Mouse (Mus musculus): ENCODE data around the gene Gps1. TPM values are rescaled to one million over a fixed set of nuclear protein-coding genes. Genes with fewer than 3 reads are reported as not detected.
A peak's percentile ranks its signal among the peaks of the same experiment; 100 is the strongest.
"Not testable (repeated sequence)": the region's sequence is repeated elsewhere in the genome, so short reads cannot be mapped to it uniquely, and the experiment has no call there.

The Gps1 gene
- total RNA-seq, 1 experiment from 2014 or later, result 66.0 TPM

DNA sequence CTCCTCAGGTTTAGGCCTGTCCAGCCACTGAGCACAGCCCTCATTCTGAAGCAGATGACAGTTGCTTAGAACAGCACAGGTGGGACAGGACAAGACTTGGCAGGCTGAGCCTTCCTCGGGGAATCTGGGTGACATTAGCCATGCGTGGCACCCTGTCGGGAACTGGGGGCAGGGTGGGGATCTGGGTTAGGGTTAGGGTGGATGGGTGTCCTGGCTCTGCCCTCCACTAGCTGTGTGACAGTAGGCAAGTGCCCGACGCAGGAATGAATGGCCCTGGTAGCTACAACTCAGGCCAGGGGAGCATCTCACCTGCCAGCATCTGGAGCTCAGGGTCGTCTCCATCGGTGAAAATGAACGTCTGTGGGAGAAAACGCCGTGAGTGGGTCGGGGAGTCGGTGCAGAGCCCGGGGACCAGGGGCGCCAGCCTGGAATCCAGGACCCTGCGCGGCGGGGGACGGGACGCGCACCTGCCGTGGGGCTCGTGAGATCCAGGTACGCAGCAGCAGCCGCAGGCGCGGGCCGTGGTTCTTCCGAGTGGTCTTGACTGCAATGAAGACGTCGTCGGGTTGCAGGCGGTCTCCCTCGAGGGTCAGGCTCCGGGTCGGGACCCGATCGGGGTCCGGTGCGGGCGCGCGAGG lies 527 bp upstream of the Gps1 start:
- no peak for ATAC-seq (replicated peaks; ENCODE audit: low read depth, poor library complexity, severe bottlenecking)

DNA sequence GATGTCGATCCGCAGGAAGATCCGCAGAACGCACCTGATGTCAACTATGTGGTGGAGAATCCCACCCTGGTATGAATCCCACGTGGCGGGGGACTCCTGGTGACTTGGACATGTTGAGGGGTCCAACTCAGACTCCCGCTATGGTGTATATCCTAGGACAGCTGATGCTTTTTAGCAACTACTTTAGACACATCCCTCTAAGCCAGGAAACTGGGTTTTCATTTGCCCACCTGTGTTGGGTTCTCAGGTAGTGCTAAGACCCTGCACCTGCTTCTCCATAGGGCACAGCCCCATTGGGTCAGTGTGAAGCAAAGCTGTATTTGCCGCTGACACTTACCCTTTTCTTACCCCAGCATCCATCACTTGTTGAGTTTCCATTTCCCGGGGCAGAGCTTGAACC lies 1.1 kb downstream of the Gps1 start:
- no peak for ATAC-seq (replicated peaks; ENCODE audit: low read depth, poor library complexity, severe bottlenecking)

- ATAC-seq (replicated peaks; ENCODE audit: low read depth, poor library complexity, severe bottlenecking), result not testable (repeated sequence)
These were observed 4.4 kb downstream of the Gps1 start for GRCm38 (mm10) chr11:120788460-120788859.

- no peak for ATAC-seq (replicated peaks; ENCODE audit: low read depth, poor library complexity, severe bottlenecking)
These were observed 5.3 kb downstream of the Gps1 start for GRCm38 (mm10) chr11:120789355-120789754.

- ATAC-seq (replicated peaks; ENCODE audit: low read depth, poor library complexity, severe bottlenecking), result no peak
These were observed 5.7 kb downstream of the Gps1 start for GRCm38 (mm10) chr11:120789810-120790209.

DNA sequence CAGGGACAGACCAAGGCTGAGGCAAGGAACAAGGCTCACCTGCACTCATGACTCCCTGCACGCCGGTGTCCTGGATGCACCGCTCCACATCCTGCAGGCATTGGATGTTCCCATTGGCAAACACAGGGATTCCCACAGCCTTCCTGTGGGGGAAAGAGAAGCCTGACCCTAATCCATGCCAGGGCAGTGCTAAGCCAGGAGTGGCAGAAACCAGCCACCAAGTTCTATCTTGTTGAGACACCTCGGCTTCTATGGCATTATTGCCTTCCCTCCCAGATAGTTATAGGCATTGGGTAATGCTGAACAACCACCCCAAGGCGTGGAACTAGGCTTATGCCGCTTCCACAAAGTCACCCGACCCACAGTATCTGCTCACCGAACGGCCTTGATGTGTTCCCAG lies 8.6 kb downstream of the Gps1 start:
- no peak for ATAC-seq (replicated peaks; ENCODE audit: low read depth, poor library complexity, severe bottlenecking)

GRCm38 (mm10) chr11:120795756-120796613 lies 11.9 kb downstream of the Gps1 start, which contains the start of gene Dus1l:
TSS of gene Dus1l (minus strand) at chr11:120796403.
- peak; percentile 91 for ATAC-seq (replicated peaks; ENCODE audit: low read depth, poor library complexity, severe bottlenecking)

DNA sequence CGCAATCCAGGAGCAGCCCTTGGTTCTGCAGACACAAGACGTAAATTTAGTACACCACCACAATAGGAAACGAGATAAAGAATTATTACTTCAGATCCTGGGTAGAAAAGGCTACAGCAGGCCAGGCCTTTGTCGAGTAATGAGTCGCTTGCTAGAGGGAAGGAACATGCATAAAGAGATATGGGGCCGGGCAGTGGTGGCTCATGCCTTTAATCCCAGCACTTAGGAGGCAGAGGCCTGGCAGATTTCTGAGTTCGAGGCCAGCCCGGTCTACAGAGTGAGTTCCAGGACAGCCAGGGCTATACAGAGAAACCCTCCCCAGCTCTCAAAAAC lies 12.5 kb downstream of the Gps1 start:
- peak; percentile 16; the same call in 1 of the 2 replicates for ATAC-seq (replicated peaks; ENCODE audit: low read depth, poor library complexity, severe bottlenecking)

DNA sequence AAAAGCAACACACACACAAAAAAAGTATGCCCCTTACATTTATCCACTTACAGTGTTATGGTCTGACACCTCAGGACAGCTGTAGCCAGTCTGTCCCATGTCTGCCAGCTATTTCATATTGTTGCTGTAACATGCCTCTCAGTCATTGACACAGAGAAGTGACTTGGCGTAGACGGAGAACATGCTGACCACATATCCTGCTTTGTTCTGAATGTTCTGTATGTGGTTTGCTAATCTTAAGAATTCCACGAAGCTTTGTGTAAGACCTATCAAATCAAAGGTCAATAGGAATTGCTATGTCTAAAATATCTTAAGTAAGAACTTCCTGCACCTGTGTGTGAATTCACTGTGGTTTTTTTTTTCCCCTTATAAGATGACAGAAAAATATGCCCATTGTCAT lies 14.2 kb downstream of the Gps1 start:
- no peak for ATAC-seq (replicated peaks; ENCODE audit: low read depth, poor library complexity, severe bottlenecking)

GRCm38 (mm10) chr11:120799316-120799890 lies 15.3 kb downstream of the Gps1 start:
- no peak for ATAC-seq (replicated peaks; ENCODE audit: low read depth, poor library complexity, severe bottlenecking)

GRCm38 (mm10) chr11:120800061-120800904 lies 16.2 kb downstream of the Gps1 start:
- ATAC-seq (replicated peaks; ENCODE audit: low read depth, poor library complexity, severe bottlenecking), result peak; percentile 75

DNA sequence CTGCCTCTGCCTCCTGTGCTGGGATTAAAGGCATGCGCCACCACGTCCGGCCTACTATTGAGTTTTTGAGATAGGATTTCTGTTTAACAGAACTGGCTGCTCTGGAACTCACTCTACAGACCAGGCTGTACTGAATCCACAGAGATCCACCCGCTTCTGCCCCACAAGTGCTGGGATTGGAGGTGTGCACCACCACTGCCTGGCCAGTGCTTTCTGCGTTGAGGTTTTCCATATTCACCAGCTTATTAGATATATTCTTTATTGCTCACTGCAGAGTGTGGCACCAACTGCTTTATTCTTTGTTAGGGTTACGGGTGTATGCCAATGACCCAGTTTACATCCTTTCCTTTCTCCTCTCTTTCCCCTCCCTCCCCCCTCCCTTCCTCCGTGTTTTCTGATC lies 20.2 kb downstream of the Gps1 start:
- no peak for ATAC-seq (replicated peaks; ENCODE audit: low read depth, poor library complexity, severe bottlenecking)

- ATAC-seq (replicated peaks; ENCODE audit: low read depth, poor library complexity, severe bottlenecking), result no peak
These were observed 20.7 kb downstream of the Gps1 start for GRCm38 (mm10) chr11:120804769-120805168.

DNA sequence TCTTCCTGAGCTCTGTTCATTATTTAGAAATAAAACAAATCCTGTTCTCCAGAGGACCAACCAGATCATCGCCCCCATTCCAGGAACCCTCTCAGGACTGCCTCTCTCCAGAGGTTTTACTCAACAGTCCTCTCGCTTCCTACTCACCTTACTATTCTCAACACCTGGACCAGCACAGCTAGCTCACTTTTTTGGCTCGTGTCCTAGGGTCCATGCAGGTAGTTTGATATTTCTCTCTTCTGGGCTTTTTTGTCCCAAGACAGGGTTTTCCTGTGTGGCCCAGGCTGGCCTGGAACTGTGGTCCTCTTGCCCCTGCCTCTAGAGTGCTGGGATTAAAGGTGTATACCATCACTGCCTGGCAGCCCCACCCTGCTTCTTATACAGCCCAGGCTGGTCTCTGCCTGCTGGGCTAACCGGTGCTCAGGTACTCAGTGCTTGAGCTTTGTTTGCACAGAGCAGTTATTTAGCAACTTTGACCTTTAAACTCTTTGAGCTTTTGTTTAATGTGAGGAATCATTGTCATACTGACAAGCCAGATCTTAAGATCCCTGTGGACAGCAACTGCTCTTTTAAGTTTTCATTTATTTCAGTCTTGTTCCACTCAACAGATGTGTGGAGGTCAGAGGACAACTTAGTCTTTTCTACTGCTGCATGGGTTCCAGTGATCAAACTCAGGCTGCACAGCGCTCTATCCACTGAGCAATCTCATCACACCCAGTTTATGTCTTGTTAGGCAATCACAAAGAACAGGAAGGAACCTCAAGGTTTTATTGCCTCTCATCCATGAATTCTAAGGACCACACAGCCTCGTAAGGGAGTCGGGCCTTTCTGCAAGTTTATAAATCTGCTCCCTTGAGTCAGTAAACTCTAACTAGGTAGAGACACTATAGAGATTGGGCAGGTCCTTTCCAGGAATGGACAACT lies 21.6 kb downstream of the Gps1 start:
- ATAC-seq (replicated peaks; ENCODE audit: low read depth, poor library complexity, severe bottlenecking), result no peak

DNA sequence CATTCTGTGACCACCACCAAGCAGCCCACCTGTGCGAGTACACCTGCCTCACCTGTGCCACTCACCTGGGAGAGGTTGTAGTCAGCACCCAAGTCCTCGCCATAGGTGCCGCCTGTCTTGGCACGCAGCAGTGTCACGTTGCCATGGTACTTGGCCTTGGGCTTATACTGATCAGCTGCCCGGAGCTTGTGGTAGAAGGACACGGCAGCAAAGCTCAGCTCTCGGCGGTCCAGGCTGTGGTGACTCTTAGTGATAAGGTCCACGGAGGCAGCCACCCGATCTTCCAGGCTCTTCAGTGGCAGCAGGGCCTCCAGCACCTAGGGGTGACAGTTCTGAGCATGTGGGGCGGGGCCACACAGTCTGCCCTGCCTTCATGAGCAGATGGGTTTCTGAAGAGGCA lies 23.9 kb downstream of the Gps1 start:
- ATAC-seq (replicated peaks; ENCODE audit: low read depth, poor library complexity, severe bottlenecking), result no peak

- no peak for ATAC-seq (replicated peaks; ENCODE audit: low read depth, poor library complexity, severe bottlenecking)
These were observed 28.0 kb downstream of the Gps1 start for GRCm38 (mm10) chr11:120812068-120812467.

DNA sequence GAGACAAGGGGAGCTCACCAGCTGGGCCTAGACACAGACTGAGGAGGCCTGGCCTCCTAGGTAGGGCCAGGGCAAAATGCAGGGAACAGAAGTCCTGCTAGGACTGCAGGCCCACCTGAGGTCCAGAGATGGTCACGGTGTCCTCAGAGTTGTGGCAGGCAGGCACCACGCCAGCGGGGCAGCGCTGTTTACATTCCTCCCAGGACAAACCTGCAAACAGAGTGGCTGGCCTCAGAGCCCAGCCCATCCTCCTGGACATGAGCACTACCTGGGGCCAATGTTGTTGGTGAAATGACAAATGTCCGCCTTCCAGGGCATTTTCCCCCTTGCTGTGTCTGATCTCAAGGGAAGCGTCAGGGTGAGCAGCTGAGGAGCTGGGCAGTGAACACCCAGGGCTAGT lies 33.3 kb downstream of the Gps1 start:
- ATAC-seq (replicated peaks; ENCODE audit: low read depth, poor library complexity, severe bottlenecking), result no peak

DNA sequence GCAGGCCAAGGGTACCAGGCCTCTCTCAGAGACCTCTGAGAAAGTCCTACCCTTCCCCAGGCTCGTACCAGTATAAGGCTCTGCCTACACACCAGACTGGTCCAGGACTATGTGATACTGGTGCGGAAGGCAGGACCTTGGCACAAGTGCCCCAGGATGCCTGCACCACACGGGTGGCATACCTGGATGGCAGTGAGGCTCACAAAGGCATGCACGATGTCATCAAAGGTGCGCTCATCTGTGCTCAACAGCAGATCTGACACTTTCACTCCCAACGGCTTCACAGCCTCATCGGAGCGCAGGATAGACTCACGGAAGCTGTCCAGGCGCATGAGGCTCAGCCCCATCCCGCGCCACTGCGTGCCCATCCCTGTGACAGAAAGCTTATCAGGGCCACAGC lies 34.2 kb downstream of the Gps1 start:
- ATAC-seq (replicated peaks; ENCODE audit: low read depth, poor library complexity, severe bottlenecking), result no peak

GRCm38 (mm10) chr11:120819556-120819955 lies 35.5 kb downstream of the Gps1 start:
- ATAC-seq (replicated peaks; ENCODE audit: low read depth, poor library complexity, severe bottlenecking), result no peak

All from common myeloid progenitor, adult 5-6 weeks (primary cell).